Mouse (Mus musculus): Measurements from ENCODE around the gene Siah2. TPM values are rescaled to one million over a fixed set of nuclear protein-coding genes. Genes with fewer than 3 reads are reported as not detected.
A peak's percentile ranks its signal among the peaks of the same experiment; 100 is the strongest.

The Siah2 gene
- polyA plus RNA-seq, 1 experiment from 2014 or later, result 3.9 TPM

DNA sequence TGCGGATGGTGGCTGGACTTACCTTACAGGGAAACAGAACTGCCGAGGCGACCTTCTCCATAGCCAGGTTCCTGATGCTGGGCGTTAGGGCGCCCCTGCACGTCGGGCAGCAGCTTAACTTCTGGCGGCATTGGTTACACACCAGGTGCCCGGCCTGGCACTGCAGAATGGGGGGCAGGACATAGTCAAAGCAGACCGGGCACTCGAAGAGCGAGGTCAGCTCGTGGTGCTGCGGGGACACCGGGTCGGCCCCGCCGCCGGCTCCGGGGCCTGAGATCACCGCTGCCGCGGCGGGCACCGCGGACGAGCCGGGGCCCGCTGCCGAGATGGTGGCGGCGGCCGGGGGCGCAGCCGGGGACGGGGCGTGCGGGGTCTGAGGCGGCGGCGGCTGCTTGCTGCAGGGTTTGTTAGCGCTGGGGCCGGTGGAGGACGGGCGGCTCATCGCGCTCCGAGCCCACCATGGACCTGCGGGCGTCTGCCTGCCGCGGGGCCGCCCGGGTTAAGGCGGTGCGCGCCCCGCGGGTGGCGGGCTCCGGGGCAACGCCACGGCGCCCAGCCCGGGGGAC lies 743 bp downstream of the Siah2 start:
- Histone ChIP-seq H3K27me3 (peaks cover 12% of the 10 kb centered on the region), H3K9ac (peak overlapping the region; percentile 84), H3K27ac (peak overlapping the region; percentile 87), H3K4me1 (peaks cover 25% of the 10 kb centered on the region), H3K4me3 (replicated peaks) (peak overlapping the region; percentile 86), H3K4me2 (peak overlapping the region; percentile 89), H3K36me3 (no peaks in the 10 kb centered on the region), H3K9me3 (replicated peaks) (no peaks in the 10 kb centered on the region)
- WGBS, result 0% methylated on average over 60 of the region's 65 CpGs
- ATAC-seq (replicated peaks; ENCODE audit: low FRiP score), result peak; percentile 31

DNA sequence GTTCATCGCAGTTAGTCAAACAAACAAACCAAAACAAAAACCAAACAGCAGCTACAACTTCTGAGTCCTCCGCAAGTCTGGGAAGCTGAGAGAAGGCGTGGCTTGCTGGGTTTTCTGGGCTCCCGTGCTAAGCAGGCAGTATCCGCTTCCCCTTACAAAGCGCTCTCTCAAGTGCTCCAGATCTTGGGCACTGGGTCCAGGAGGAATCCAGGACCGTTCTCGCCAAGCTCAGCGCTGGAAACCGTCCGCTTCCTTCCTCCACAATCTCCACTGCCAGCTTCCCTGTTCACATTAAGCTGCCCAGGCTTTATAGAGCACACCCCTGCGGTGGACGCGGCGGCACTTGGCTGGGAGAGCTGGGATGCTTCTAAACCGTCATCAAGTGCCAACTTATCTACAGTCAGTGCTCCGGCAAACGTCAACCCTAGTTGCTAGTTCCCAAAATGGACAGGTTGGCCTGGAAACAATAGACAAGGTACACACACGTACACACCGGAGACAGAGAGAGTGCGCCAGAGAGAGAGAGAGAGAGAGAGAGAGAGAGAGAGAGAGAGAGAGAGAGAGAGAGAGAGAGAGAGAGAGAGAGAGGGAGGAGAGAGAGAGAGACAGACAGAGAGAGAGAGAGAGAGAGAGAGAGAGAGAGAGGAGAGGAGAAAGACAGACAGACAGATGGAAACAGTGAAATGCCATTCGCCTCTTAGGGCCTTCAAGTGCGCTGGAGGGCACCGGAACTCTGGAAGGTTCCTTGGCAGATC lies 1.4 kb downstream of the Siah2 start:
- Histone ChIP-seq H3K4me1 (peaks cover 23% of the 10 kb centered on the region), H3K4me3 (replicated peaks) (peak overlapping the region; percentile 86), H3K27ac (peak overlapping the region; percentile 87; the same call in 1 of the 2 replicates), H3K36me3 (no peaks in the 10 kb centered on the region), H3K4me2 (peak overlapping the region; percentile 89), H3K9ac (peak overlapping the region; percentile 84), H3K9me3 (replicated peaks) (no peaks in the 10 kb centered on the region), H3K27me3 (peaks cover 12% of the 10 kb centered on the region)
- peak; percentile 43 for ATAC-seq (replicated peaks; ENCODE audit: low FRiP score)
- WGBS, result under 1% methylated on average over 24 of the region's 24 CpGs

DNA sequence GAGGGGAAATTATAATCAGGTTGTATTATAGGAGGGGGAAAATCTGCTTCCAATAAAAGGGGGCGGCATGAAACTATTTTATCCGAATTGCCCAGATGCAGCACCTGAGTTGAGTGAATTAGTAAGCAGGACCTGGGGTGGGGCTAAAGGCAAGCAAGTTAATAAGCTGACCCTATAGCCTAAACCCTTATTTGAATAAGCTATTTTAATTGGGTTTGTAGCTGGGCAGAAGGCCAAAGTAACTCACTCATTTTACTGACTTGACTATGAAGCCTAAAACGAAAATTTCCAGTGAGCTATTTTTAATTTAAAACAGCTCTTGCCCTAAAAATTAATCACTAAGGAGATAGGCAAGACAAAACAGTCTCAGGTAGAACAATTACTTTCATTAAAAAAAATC lies 2.5 kb downstream of the Siah2 start:
- Histone ChIP-seq H3K27me3 (peaks cover 12% of the 10 kb centered on the region), H3K4me2 (peak overlapping the region; percentile 89), H3K4me1 (peaks cover 19% of the 10 kb centered on the region), H3K9me3 (replicated peaks) (no peaks in the 10 kb centered on the region), H3K36me3 (no peaks in the 10 kb centered on the region), H3K4me3 (replicated peaks) (peak overlapping the region; percentile 86), H3K27ac (no peak overlapping the region), H3K9ac (no peak overlapping the region)
- 45% methylated on average over 3 of the region's 3 CpGs for WGBS
- no peak for ATAC-seq (replicated peaks; ENCODE audit: low FRiP score)

DNA sequence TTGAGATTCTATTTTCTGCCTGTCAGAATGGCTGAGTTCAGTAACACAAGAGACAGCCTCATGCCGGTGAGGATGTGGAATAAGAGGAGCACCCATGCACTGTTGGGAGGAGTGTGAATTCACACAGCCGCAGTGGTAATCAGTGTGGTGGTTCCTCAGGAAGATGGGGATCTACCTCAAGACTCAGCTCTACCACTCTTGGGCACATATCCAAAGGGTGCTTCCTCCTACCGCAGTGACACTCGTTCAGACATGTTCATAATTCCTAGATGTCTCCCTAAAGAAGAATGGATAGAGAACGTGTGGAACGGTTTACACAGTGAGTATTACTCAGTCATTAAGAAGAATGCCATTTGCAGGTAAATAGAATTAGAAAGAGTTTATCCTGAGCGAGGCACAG lies 3.1 kb downstream of the Siah2 start:
- Histone ChIP-seq H3K9me3 (replicated peaks) (no peaks in the 10 kb centered on the region), H3K4me2 (peak overlapping the region; percentile 89; the same call in 1 of the 2 replicates), H3K27ac (no peak overlapping the region), H3K4me1 (peaks cover 19% of the 10 kb centered on the region), H3K4me3 (replicated peaks) (no peak overlapping the region), H3K36me3 (no peaks in the 10 kb centered on the region), H3K9ac (no peak overlapping the region), H3K27me3 (peaks cover 12% of the 10 kb centered on the region)
- no peak for ATAC-seq (replicated peaks; ENCODE audit: low FRiP score)
- WGBS, result 82% methylated on average over 7 of the region's 7 CpGs

DNA sequence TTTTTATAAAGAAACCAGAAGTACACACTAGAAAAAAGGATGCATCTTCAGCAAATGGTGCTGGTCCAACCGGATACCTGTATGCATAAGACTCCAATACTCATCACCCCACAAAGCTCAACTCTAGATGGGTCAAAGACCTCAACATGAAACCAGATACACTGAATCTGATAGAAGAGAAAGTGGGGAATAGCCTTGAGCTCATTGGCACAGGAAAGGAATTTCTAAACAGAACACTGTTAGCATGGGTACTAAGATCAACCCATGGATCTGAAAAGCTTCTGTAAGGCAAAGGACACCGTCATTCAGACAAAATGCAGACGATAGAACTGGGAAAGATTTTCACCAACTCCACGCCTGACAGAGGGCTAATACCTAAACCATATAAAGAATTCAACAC lies 3.6 kb downstream of the Siah2 start:
- no peak for ATAC-seq (replicated peaks; ENCODE audit: low FRiP score)
- Histone ChIP-seq H3K27me3 (peaks cover 8% of the 10 kb centered on the region), H3K36me3 (no peaks in the 10 kb centered on the region), H3K4me2 (no peak overlapping the region), H3K4me1 (peaks cover 19% of the 10 kb centered on the region), H3K27ac (no peak overlapping the region), H3K9me3 (replicated peaks) (no peaks in the 10 kb centered on the region), H3K9ac (no peak overlapping the region), H3K4me3 (replicated peaks) (no peak overlapping the region)
- WGBS, result 94% methylated on average over 4 of the region's 4 CpGs

DNA sequence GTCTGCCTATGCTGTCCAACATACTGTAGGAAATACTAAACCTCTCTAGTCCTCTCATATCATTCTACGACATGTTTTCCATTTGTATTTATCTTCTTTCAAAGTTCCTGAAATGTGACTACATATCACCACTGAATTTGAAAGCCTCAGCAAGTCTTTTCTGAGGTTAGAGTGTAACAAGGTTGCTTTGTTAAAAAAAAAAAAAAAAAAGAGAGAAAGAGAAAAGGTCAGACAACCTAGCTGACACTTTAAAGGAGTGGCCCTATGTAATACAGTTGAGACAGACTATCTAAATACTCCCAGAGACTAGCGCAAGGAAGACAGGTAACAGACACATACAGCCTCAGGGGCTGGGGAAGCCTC lies 5.3 kb downstream of the Siah2 start:
- no peak overlapping the region for H3K27ac ChIP-seq
- H3K9ac ChIP-seq, result no peak overlapping the region
- peaks cover 16% of the 10 kb centered on the region for H3K4me1 ChIP-seq
- H3K27me3 ChIP-seq, result no peaks in the 10 kb centered on the region
- no peaks in the 10 kb centered on the region for H3K36me3 ChIP-seq
- WGBS, result 77% methylated on average over 2 of the region's 2 CpGs
- no peak for ATAC-seq (replicated peaks; ENCODE audit: low FRiP score)
- H3K4me2 ChIP-seq, result no peak overlapping the region
- H3K4me3 ChIP-seq (replicated peaks), result no peak overlapping the region
- H3K9me3 ChIP-seq (replicated peaks), result no peaks in the 10 kb centered on the region

DNA sequence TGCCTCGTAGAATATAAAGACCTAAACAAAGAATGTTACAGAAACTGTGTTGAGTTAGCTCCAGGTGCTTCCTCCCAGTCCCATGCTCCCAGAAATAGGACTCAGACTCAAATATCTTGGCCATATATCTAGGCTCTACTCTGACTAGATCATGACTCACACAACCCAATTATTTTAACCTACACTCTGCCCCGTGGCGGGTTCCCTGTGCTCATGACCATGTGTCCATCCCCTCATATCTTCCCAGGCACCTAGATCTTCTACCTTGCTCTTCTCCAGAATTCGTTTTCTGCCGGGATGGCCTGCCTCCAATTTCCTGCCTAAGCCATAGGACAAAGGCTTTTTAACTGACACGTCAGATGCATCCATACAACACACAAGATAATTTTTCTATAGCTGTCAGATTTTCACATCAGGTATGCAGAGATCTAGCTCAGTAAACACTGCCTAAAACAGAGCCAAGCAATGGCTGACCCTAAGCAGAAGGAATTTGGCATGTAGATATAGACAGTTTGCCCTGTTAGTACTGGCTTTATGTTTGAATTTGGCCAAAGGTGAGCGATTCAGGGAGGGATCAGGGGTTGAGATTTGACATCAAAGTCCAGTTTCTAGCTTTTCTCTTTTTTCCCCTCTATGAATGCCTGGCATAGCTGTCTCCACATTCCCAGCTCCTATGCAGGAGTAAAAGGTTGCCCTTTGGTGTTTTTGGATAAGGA lies 5.8 kb downstream of the Siah2 start:
- 89% methylated on average over 7 of the region's 7 CpGs for WGBS
- no peak overlapping the region for H3K4me3 ChIP-seq (replicated peaks)
- H3K9me3 ChIP-seq (replicated peaks), result no peaks in the 10 kb centered on the region
- no peaks in the 10 kb centered on the region for H3K36me3 ChIP-seq
- H3K27ac ChIP-seq, result no peak overlapping the region
- H3K4me1 ChIP-seq, result peaks cover 18% of the 10 kb centered on the region
- no peak overlapping the region for H3K9ac ChIP-seq
- no peak overlapping the region for H3K4me2 ChIP-seq
- no peak for ATAC-seq (replicated peaks; ENCODE audit: low FRiP score)
- H3K27me3 ChIP-seq, result no peaks in the 10 kb centered on the region

DNA sequence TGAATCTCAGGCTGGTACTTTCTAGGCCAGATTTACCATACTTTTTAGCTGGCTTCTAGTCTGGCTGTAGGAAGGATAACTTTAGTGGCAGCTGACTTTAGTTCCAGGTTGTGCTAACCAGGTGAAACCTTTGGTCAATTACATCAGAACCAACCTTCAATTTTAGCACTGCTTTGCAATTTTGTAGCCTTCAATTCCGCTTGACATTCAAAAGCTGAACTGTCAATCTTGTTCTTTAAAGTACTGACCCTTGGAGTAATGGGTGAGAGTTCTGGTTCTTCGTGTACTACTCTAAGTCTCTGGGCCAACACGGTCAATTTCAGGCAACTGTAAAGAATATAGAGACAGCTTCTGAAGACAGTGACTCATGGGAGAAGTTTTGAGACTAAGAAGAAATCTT lies 6.8 kb downstream of the Siah2 start:
- WGBS, result 88% methylated on average over 3 of the region's 3 CpGs
- H3K4me3 ChIP-seq (replicated peaks), result no peak overlapping the region
- peaks cover 16% of the 10 kb centered on the region; the same call in 1 of the 2 replicates for H3K4me1 ChIP-seq
- H3K9ac ChIP-seq, result no peak overlapping the region
- H3K27me3 ChIP-seq, result no peaks in the 10 kb centered on the region
- ATAC-seq (replicated peaks; ENCODE audit: low FRiP score), result no peak
- no peak overlapping the region for H3K4me2 ChIP-seq
- no peaks in the 10 kb centered on the region for H3K9me3 ChIP-seq (replicated peaks)
- no peaks in the 10 kb centered on the region for H3K36me3 ChIP-seq
- H3K27ac ChIP-seq, result no peak overlapping the region

DNA sequence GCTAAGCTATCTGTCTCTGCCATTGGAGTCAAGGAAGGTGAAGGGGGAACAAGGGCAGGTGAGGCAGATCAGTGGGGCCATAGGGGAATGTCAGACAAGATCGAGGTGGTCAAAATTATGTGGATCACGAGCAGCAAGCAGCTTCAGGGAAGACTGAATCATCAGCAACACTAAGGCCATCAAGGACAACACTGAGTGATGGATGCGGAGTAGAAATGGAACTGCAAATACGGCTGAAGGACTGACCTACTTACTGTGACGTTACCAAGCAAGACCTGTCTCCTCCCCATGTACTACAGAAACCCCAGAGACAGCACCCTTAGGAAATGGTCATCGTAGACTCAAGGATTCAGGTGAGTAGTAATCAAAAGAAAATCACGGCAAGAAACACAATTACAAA lies 8.9 kb downstream of the Siah2 start:
- no peak overlapping the region for H3K4me2 ChIP-seq
- ATAC-seq (replicated peaks; ENCODE audit: low FRiP score), result no peak
- no peaks in the 10 kb centered on the region for H3K9me3 ChIP-seq (replicated peaks)
- no peak overlapping the region for H3K27ac ChIP-seq
- H3K4me1 ChIP-seq, result peaks cover 23% of the 10 kb centered on the region
- no peaks in the 10 kb centered on the region for H3K36me3 ChIP-seq
- 81% methylated on average over 7 of the region's 7 CpGs for WGBS
- H3K9ac ChIP-seq, result no peak overlapping the region
- no peaks in the 10 kb centered on the region for H3K27me3 ChIP-seq
- no peak overlapping the region for H3K4me3 ChIP-seq (replicated peaks)

DNA sequence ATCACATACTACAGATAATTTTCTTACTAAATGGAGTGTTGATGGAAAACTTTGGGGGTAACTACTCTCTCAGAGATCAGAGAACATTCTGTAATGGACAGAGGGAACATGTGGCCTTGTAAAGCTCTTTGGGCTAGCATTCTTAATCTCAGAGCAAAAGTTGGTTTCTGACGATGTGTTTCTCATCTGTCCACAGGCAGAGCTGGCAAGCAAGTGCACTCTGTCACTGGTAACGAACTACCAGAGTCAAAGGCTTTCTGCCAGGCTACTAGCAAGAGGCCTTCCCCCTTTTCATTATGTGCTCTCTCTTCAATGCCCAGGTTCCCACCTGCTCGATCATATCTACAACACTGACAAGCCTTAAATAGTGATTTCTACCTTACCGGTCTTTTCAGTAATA lies 9.9 kb downstream of the Siah2 start:
- Histone ChIP-seq H3K27ac (no peak overlapping the region), H3K4me3 (replicated peaks) (no peak overlapping the region), H3K9ac (no peak overlapping the region), H3K9me3 (replicated peaks) (no peaks in the 10 kb centered on the region), H3K27me3 (no peaks in the 10 kb centered on the region), H3K4me2 (no peak overlapping the region), H3K4me1 (peaks cover 31% of the 10 kb centered on the region), H3K36me3 (no peaks in the 10 kb centered on the region)
- 68% methylated on average over 4 of the region's 4 CpGs for WGBS
- no peak for ATAC-seq (replicated peaks; ENCODE audit: low FRiP score)

DNA sequence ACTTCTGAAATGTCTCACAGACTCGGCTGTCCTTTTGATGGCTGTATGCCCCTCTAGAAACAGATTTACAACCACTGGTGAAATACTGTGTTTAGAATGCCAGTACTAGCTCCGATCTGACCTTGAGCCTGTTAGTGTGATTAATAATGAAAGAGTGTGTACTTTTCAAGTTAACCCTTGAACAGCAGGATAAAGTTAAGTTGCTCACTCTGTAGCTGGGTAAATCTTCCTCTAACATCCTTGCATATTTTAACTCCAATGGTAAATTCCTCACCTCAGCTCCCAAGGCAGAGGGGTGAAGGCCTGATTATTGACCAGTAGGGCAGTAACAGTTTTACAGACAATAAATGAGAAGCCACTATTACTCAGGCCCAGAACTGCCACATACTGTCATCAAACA lies 10.4 kb downstream of the Siah2 start:
- Histone ChIP-seq H3K4me2 (no peak overlapping the region), H3K27me3 (no peaks in the 10 kb centered on the region), H3K4me3 (replicated peaks) (no peak overlapping the region), H3K27ac (no peak overlapping the region), H3K36me3 (no peaks in the 10 kb centered on the region), H3K9ac (no peak overlapping the region), H3K4me1 (peaks cover 36% of the 10 kb centered on the region), H3K9me3 (replicated peaks) (no peaks in the 10 kb centered on the region)
- no peak for ATAC-seq (replicated peaks; ENCODE audit: low FRiP score)
- 9% methylated on average over 2 of the region's 2 CpGs for WGBS

DNA sequence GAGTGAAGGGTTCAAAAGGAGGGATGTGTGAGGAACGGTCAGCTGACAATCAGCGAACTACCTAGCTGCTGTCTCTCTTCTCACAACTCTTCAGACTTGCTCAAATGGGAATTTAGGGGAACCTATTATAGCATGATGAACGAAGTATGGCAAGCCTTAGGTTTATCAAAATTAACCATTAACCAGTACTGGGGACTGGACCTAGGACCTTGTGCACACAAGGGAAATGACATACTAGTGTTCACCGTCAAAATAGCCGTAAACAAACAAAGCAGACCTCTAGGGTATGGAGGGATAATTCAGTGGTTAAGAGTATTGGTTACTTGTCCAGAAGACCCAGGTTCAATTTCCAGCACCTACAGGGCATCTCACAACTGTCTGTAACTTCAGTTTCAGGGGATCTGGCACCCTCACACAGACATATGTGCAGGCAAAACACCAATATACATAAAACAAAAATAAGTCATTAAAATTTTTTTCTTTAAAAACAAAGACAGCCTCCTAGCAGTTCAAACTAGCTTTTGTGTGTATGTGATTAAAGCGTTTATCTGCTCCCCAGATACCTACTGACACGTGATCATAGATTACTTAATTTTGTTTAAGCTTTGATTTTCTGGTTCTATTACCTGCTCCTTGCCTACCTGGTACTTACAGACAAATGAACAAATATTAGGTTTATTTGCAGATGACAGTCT lies 11.1 kb downstream of the Siah2 start:
- 63% methylated on average over 7 of the region's 7 CpGs for WGBS
- Histone ChIP-seq H3K27me3 (no peaks in the 10 kb centered on the region), H3K36me3 (no peaks in the 10 kb centered on the region; the same call in 1 of the 2 replicates), H3K4me3 (replicated peaks) (no peak overlapping the region), H3K9me3 (replicated peaks) (no peaks in the 10 kb centered on the region), H3K9ac (no peak overlapping the region), H3K4me2 (no peak overlapping the region), H3K4me1 (peaks cover 42% of the 10 kb centered on the region), H3K27ac (0 out of 2 replicates have a peak overlapping the region, but pooled peaks have one; percentile 54)
- ATAC-seq (replicated peaks; ENCODE audit: low FRiP score), result peak; percentile 65; the same call in 1 of the 2 replicates
